Mouse (Mus musculus) forebrain, embryonic 10.5 days (tissue): ENCODE measurements at regions not wholly inside any gene's neighbourhood (a gene's known extent, or its start where the extent isn't known, plus 50 kb on each side); places are given as distances from the start of the nearest gene placed in this dataset. TPM values are rescaled to one million over a fixed set of nuclear protein-coding genes. Genes with fewer than 3 reads are reported as not detected.

Source experiments
- DNase-seq: peaks from one replicate; pipeline ENCODE4 v3.0.0-alpha.2; 2017; ENCODE audit warnings: low spot score; ENCODE audit errors: extremely low spot score
- H3K27ac ChIP-seq: fragments of 300-500 bp; sonication (generic); 2 replicates; pipeline ENCODE4 v1.5.1; 2016; ENCODE audit warnings: mild to moderate bottlenecking
- H3K27me3 ChIP-seq: fragments of 300-500 bp; sonication (generic); 2 replicates; pipeline ENCODE4 v1.6.1; 2016; ENCODE audit warnings: mild to moderate bottlenecking; ENCODE audit not compliant: poor library complexity, severe bottlenecking
- H3K36me3 ChIP-seq: fragments of 300-500 bp; sonication (generic); replicated peaks from 2 replicates; pipeline ENCODE4 v1.6.1; 2016; ENCODE audit warnings: mild to moderate bottlenecking, moderate library complexity
- H3K4me1 ChIP-seq: fragments of 300-500 bp; sonication (generic); 2 replicates; pipeline ENCODE4 v1.6.1; 2016
- H3K4me3 ChIP-seq: fragments of 300-500 bp; sonication (generic); 2 replicates; pipeline ENCODE4 v1.5.1; 2016; ENCODE audit warnings: mild to moderate bottlenecking, moderate library complexity
- H3K9me3 ChIP-seq: fragments of 300-500 bp; sonication (generic); 2 replicates; pipeline ENCODE4 v1.6.1; 2016; ENCODE audit warnings: mild to moderate bottlenecking, moderate library complexity
- WGBS: fragments of 180-500 bp; shearing (Covaris S2); methylation state at CpG from one replicate; pipeline ENCODE4 v1.1.7; 2016; 5-methylcytosine and 5-hydroxymethylcytosine counted together
- microRNA-seq: library from miRNA; unstranded; fragments of <30 nt; microRNA quantifications from one replicate; pipeline ENCODE4, GENCODE M21; 2017

GRCm38 (mm10) chr8:15201556-15201955 is 155.7 kb upstream of the BB014433 start:
- H3K4me1 ChIP-seq: no peaks in the 10 kb centered on the region
- H3K36me3 ChIP-seq: no peaks in the 10 kb centered on the region
- no peaks in the 10 kb centered on the region for H3K9me3 ChIP-seq
- H3K27ac ChIP-seq: no peak overlapping the region
- DNase-seq: no peak
- no peaks in the 10 kb centered on the region for H3K27me3 ChIP-seq
- H3K4me3 ChIP-seq: no peak overlapping the region
- WGBS: 90% methylated on average over 6 of the region's 6 CpGs

GRCm38 (mm10) chr8:15190708-15191107 is 144.8 kb upstream of the BB014433 start:
- Histone ChIP-seq H3K27ac (no peak overlapping the region), H3K4me1 (peaks cover 17% of the 10 kb centered on the region)
- 85% methylated on average over 3 of the region's 3 CpGs for WGBS

DNA sequence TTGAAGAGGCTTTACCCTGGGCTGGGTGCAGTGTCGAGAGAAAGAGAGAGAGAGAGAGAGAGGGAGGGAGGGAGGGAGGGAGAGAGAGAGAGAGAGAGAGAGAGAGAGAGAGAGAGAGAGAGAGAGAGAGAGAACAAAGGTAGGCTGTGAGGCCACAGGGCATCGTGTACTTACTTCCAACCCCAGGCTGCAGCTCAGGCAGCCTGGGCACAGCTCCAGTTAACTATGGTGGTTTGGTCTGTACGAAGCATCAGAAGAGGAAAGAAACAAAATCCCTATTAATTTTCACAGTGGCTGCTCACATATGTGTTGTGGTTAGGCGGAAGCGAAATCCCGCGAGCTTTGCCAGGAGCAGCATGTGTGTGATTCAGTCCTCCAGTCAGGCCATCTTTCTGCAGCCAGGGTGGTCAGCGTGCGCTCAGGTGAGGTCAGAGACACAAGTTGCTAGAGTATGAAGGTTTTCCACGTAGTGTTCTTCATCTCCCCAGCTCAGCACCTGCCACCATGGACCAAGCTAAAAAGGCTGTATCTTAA is 143.3 kb upstream of the BB014433 start:
- DNase-seq: peak; percentile 16
- no peak overlapping the region for H3K4me3 ChIP-seq
- H3K4me1 ChIP-seq: peaks cover 17% of the 10 kb centered on the region
- H3K27me3 ChIP-seq: no peaks in the 10 kb centered on the region
- no peaks in the 10 kb centered on the region for H3K9me3 ChIP-seq
- peak overlapping the region; percentile 25; the same call in 1 of the 2 replicates for H3K27ac ChIP-seq
- 29% methylated on average over 10 of the region's 10 CpGs for WGBS
- no peaks in the 10 kb centered on the region for H3K36me3 ChIP-seq

More at GRCm38 (mm10) chr8:15190708-15191107, 144.8 kb upstream of the BB014433 start:
- Histone ChIP-seq H3K4me3 (no peak overlapping the region), H3K36me3 (no peaks in the 10 kb centered on the region), H3K27me3 (no peaks in the 10 kb centered on the region), H3K9me3 (no peaks in the 10 kb centered on the region)
- no peak for DNase-seq

Small RNA genes in the stretch of these regions (microRNA-seq; reads per million reads assigned to microRNA genes)
- gene Gm25255 (not detected), gene Gm25871 (not detected)
